Mouse (Mus musculus): Measurements from ENCODE around the gene Gm20422. TPM values are rescaled to one million over a fixed set of nuclear protein-coding genes. Genes with fewer than 3 reads are reported as not detected.
"Not testable (repeated sequence)": the region's sequence is repeated elsewhere in the genome, so short reads cannot be mapped to it uniquely, and the experiment has no call there.

The Gm20422 gene
- polyA plus RNA-seq, 1 experiment = not detected

DNA sequence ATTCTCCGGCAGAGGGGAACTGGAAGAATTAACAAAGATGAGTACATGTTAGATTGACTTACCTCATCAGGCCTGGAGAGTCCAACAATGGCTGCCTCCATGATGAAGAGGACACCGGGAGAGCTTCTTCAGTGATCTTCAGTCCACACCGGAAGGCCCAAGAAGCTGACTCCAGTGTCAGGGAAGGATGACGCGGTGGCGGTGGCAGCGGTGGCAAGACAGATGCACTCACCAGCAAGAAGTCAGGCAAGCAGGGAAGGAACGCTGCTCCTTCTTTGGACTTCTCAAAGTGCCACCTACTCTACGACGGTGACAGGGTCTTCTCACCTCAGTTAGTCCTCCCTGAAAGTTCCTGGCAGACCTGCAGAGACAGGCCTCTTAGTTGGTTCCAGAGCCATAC, 64.1 kb downstream of the Gm20422 start, which contains the start of gene Zfp869:
Zfp869 (minus strand) TSS at position 101 of the 400 bp plus-strand sequence.
- DNase-seq (ENCODE audit: low read depth) = not testable (repeated sequence)

DNA sequence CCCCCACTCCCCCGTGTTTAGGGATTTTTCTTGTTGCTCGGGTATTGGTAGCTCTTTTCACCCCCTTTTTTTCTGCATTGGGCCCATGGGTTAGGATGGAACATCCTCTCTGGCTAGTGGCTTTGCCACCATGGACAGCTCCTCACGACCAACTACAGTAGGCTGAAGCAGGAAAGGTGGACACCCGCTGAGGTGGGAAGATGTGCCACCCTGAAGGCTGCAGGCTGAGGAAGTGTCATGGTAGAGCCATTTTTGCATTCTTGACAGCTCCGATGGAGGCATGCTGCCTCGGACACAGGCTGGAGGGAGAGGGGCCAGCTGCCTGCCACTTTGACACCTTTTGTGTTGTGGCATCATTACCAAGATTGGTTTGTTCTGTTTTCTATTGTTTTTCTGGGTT, 72.9 kb downstream of the Gm20422 start:
- no peak for DNase-seq (ENCODE audit: low read depth)

Other genes starting within 250 kb of the Gm20422 start
- gene Zfp868, start 149.3 kb downstream of the Gm20422 start, polyA plus RNA-seq (2012; rRNA removed) = 5.2 and 6.3 TPM in 2 replicates
- 1.7 and 2.4 TPM in 2 replicates for gene Zfp964, start 120.4 kb downstream of the Gm20422 start, polyA plus RNA-seq (2012; rRNA removed)
- 6.3 and 7.3 TPM in 2 replicates for gene Zfp869, start 64.2 kb downstream of the Gm20422 start, polyA plus RNA-seq (2012; rRNA removed)
- gene Zfp963, start 24.9 kb downstream of the Gm20422 start, polyA plus RNA-seq (2012; rRNA removed) = 2.5 TPM in 2 replicates
- gene Atp13a1, start 16.3 kb upstream of the Gm20422 start, polyA plus RNA-seq (2012; rRNA removed) = 49.6 and 59.8 TPM in 2 replicates
- gene Zfp866, start 16.3 kb upstream of the Gm20422 start, polyA plus RNA-seq (2012; rRNA removed) = 8.9 and 11.0 TPM in 2 replicates
- 12.1 and 14.7 TPM in 2 replicates for gene Gmip, start 33.8 kb upstream of the Gm20422 start, polyA plus RNA-seq (2012; rRNA removed)
- 1.8 and 2.6 TPM in 2 replicates for gene Lpar2, start 47.5 kb upstream of the Gm20422 start, polyA plus RNA-seq (2012; rRNA removed)
- 3.3 and 3.7 TPM in 2 replicates for gene Pbx4, start 57.6 kb upstream of the Gm20422 start, polyA plus RNA-seq (2012; rRNA removed)
- 1.0 and 1.1 TPM in 2 replicates for gene Cilp2, start 112.8 kb upstream of the Gm20422 start, polyA plus RNA-seq (2012; rRNA removed)
- 10.3 and 13.0 TPM in 2 replicates for gene Tssk6, start 127.3 kb upstream of the Gm20422 start, polyA plus RNA-seq (2012; rRNA removed)
- 106 and 123 TPM in 2 replicates for gene Ndufa13, start 127.7 kb upstream of the Gm20422 start, polyA plus RNA-seq (2012; rRNA removed)
- 3.7 and 4.8 TPM in 2 replicates for gene Yjefn3, start 127.8 kb upstream of the Gm20422 start, polyA plus RNA-seq (2012; rRNA removed)
- 51.1 and 68.3 TPM in 2 replicates for gene Gatad2a, start 221.5 kb upstream of the Gm20422 start, polyA plus RNA-seq (2012; rRNA removed)